Mouse (Mus musculus) lung, embryonic 15.5 days (tissue): ENCODE results near the gene Pkn2. TPM values are rescaled to one million over a fixed set of nuclear protein-coding genes. Genes with fewer than 3 reads are reported as not detected.

Experiments
- ATAC-seq: fragments of 200-750 bp; cut with Nextera tagmentation; 2 replicates; pipeline ENCODE4 v1.8.0; 2017; ENCODE audit warnings: moderate number of reproducible peaks, borderline replicate concordance; ENCODE audit not compliant: low FRiP score, low TSS enrichment; ENCODE audit errors: extremely low read depth
- H3K27ac ChIP-seq: fragments of 300-500 bp; sonication (generic); 2 replicates; pipeline ENCODE4 v1.5.1; 2015; ENCODE audit warnings: moderate library complexity, mild to moderate bottlenecking, inconsistent platforms
- H3K27me3 ChIP-seq: fragments of 300-500 bp; sonication (generic); 2 replicates; pipeline ENCODE4 v1.6.1; 2015; ENCODE audit warnings: inconsistent platforms
- H3K36me3 ChIP-seq: fragments of 300-500 bp; sonication (generic); 2 replicates; pipeline ENCODE4 v1.6.1; 2015; ENCODE audit warnings: inconsistent platforms
- H3K4me1 ChIP-seq: fragments of 300-500 bp; sonication (generic); 2 replicates; pipeline ENCODE4 v1.6.1; 2015; ENCODE audit warnings: inconsistent platforms
- H3K4me2 ChIP-seq: fragments of 300-500 bp; sonication (generic); 2 replicates; pipeline ENCODE4 v1.6.1; 2015; ENCODE audit warnings: inconsistent platforms, mild to moderate bottlenecking, moderate library complexity
- H3K4me3 ChIP-seq: fragments of 300-500 bp; sonication (generic); 2 replicates; pipeline ENCODE4 v1.5.1; 2015; ENCODE audit warnings: mild to moderate bottlenecking, inconsistent platforms
- H3K9ac ChIP-seq: fragments of 300-500 bp; sonication (generic); 2 replicates; pipeline ENCODE4 v1.6.1; 2015; ENCODE audit warnings: inconsistent platforms
- H3K9me3 ChIP-seq: fragments of 300-500 bp; sonication (generic); 2 replicates; pipeline ENCODE4 v1.6.1; 2016; ENCODE audit warnings: inconsistent platforms
- WGBS: fragments of 180-500 bp; shearing (Covaris S2); methylation state at CpG from one replicate; pipeline ENCODE4 v1.1.7; 2015; 5-methylcytosine and 5-hydroxymethylcytosine counted together
- polyA plus RNA-seq: library from polyadenylated mRNA; unstranded; fragments of >200 nt; fragmentation: Nextera tagmentation; extraction: Ambion mirVana; gene quantifications from 2 replicates; pipeline ENCODE4 v1.2.1, GENCODE M21; 2015

Pkn2 gene
- polyA plus RNA-seq, 1 experiment from 2014 or later: 47.7 TPM

DNA sequence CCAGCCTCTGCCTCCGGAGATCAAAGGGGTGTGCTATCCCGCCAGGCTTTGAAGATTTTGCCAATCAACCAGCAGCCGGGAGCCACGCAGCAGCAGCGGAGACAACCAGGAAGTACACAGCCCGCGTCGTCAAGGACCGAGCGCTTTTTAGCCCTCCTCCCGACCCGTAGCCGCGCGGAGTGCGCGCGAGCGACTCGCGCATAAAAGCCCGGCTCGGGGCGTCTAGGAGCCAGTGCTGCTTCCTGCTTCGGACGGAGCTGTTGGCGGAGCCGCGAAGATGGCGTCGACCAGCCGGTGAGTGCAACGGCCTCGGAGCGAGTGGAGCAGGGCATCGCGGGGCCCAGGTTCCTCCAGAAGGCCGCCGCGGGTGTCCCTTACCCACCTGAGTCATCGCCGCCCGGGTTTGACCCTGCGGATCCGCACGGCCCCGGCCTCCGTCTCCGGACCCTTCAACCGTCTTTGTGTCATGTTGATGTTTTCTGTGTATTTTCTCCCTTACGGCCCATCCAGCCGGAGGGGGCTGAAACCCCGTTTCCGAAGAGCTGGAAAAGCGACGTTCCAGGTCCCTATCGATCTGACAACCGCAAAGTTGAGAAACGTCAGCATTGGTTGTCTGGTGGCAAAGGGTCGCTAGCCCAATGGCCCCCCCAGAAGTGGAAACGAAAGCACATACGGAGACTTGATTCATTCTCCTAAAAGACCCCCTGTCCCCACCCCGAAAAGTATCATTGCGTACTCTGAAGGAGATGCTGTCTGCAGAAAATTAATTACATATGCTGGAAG lies 116.6 kb downstream of the Pkn2 start, which contains the start of gene Gtf2b:
Gtf2b (plus strand) TSS at position 51 of the 783 bp plus-strand sequence.
- Histone ChIP-seq H3K27ac (peak within 1 kb of the TSS; percentile 72), H3K4me3 (peak within 1 kb of the TSS; percentile 76), H3K9me3 (no peaks in the 10 kb centered on the region), H3K27me3 (no peaks in the 10 kb centered on the region), H3K9ac (peak within 1 kb of the TSS; percentile 87), H3K4me2 (peak within 1 kb of the TSS; percentile 59), H3K4me1 (peaks cover 9% of the 10 kb centered on the region), H3K36me3 (no peaks in the 10 kb centered on the region)
- ATAC-seq: peak; percentile 100
- under 1% methylated on average over 64 of the region's 64 CpGs for WGBS

- Histone ChIP-seq H3K27ac (no peak overlapping the region), H3K9me3 (no peaks in the 10 kb centered on the region), H3K36me3 (no peaks in the 10 kb centered on the region), H3K4me2 (no peak overlapping the region), H3K4me1 (no peaks in the 10 kb centered on the region), H3K9ac (no peak overlapping the region), H3K27me3 (0 out of 2 replicates have a peak, but pooled peaks cover 4% of the 10 kb centered on the region), H3K4me3 (no peak overlapping the region)
- no peak for ATAC-seq
- WGBS: 73% methylated on average over 6 of the region's 6 CpGs
Measured at GRCm38 (mm10) chr3:142760356-142760755, 121.4 kb downstream of the Pkn2 start.

GRCm38 (mm10) chr3:142758593-142758992 lies 123.2 kb downstream of the Pkn2 start:
- WGBS: 69% methylated on average over 7 of the region's 7 CpGs
- ATAC-seq: no peak
- no peak overlapping the region for H3K9ac ChIP-seq

GRCm38 (mm10) chr3:142757841-142758240 lies 124.0 kb downstream of the Pkn2 start:
- no peaks in the 10 kb centered on the region for H3K4me1 ChIP-seq
- H3K36me3 ChIP-seq: no peaks in the 10 kb centered on the region
- no peaks in the 10 kb centered on the region for H3K9me3 ChIP-seq
- no peak for ATAC-seq
- no peak overlapping the region for H3K9ac ChIP-seq
- 0 out of 2 replicates have a peak, but pooled peaks cover 4% of the 10 kb centered on the region for H3K27me3 ChIP-seq
- WGBS: 18% methylated on average over 12 of the region's 12 CpGs
- no peak overlapping the region for H3K4me2 ChIP-seq
- no peak overlapping the region for H3K4me3 ChIP-seq
- H3K27ac ChIP-seq: no peak overlapping the region

More at GRCm38 (mm10) chr3:142758593-142758992, 123.2 kb downstream of the Pkn2 start:
- Histone ChIP-seq H3K4me1 (no peaks in the 10 kb centered on the region), H3K27ac (no peak overlapping the region), H3K4me2 (no peak overlapping the region), H3K36me3 (no peaks in the 10 kb centered on the region), H3K27me3 (0 out of 2 replicates have a peak, but pooled peaks cover 4% of the 10 kb centered on the region), H3K4me3 (no peak overlapping the region), H3K9me3 (no peaks in the 10 kb centered on the region)

- Histone ChIP-seq H3K27ac (no peak overlapping the region), H3K9ac (no peak overlapping the region), H3K4me3 (no peak overlapping the region), H3K36me3 (no peaks in the 10 kb centered on the region), H3K9me3 (no peaks in the 10 kb centered on the region), H3K4me2 (no peak overlapping the region), H3K4me1 (no peaks in the 10 kb centered on the region), H3K27me3 (0 out of 2 replicates have a peak, but pooled peaks cover 4% of the 10 kb centered on the region)
- ATAC-seq: no peak
- 83% methylated on average over 18 of the region's 18 CpGs for WGBS
Measured at GRCm38 (mm10) chr3:142755132-142755867, 126.5 kb downstream of the Pkn2 start.

DNA sequence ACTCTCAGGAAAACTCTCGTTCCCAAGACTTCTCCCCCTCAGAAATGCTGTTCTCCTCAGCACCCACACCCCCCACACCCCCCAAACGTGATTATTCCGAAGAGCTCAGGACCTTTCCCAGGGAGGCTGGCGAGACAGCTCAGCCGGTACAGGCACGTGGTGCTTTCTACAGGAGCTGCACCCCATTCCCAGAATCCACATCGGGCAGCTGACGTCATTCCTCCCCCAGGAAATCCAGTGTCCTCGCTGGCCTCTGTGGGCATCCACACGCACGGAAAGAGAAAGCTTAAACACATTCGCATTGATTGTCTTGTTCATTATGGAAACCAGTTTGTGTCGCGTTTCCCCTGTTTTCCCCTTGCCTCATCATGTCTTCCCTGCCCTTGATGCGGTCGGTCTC lies 132.7 kb downstream of the Pkn2 start:
- 76% methylated on average over 16 of the region's 16 CpGs for WGBS

GRCm38 (mm10) chr3:142747673-142748072 lies 134.1 kb downstream of the Pkn2 start:
- 92% methylated on average over 7 of the region's 7 CpGs for WGBS
- Histone ChIP-seq H3K27me3 (no peaks in the 10 kb centered on the region), H3K4me1 (no peaks in the 10 kb centered on the region), H3K9ac (no peak overlapping the region), H3K9me3 (no peaks in the 10 kb centered on the region), H3K4me2 (no peak overlapping the region), H3K27ac (no peak overlapping the region), H3K36me3 (no peaks in the 10 kb centered on the region), H3K4me3 (no peak overlapping the region)
- no peak for ATAC-seq

More for the DNA sequence above, 132.7 kb downstream of the Pkn2 start:
- H3K4me1 ChIP-seq: no peaks in the 10 kb centered on the region
- H3K27ac ChIP-seq: no peak overlapping the region
- no peak overlapping the region for H3K4me3 ChIP-seq
- no peak for ATAC-seq
- H3K9me3 ChIP-seq: no peaks in the 10 kb centered on the region
- H3K9ac ChIP-seq: no peak overlapping the region
- H3K27me3 ChIP-seq: no peaks in the 10 kb centered on the region
- no peaks in the 10 kb centered on the region for H3K36me3 ChIP-seq
- H3K4me2 ChIP-seq: no peak overlapping the region

DNA sequence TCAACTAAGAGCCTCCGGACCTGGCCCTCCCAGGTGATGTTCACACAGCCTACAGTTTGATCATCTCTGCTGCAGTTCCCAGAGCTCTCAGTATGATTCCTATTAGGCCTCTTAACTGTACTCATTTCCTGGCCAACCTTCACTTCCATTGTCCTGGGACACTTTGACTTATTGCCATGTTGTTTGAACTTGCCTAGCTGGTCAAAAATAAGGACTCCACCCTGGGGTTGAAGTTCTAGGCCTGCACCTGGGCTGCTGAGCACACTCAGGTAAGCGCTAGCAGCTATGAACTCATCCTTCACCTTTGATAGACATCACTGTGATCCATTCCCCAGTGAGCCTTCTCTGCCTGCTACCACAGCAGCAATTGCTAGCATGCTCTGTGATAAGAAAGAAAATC lies 136.7 kb downstream of the Pkn2 start:
- no peak overlapping the region for H3K9ac ChIP-seq
- H3K4me2 ChIP-seq: no peak overlapping the region
- H3K4me3 ChIP-seq: no peak overlapping the region
- H3K27ac ChIP-seq: no peak overlapping the region
- no peaks in the 10 kb centered on the region for H3K9me3 ChIP-seq
- WGBS: 96% methylated on average over 2 of the region's 2 CpGs
- no peaks in the 10 kb centered on the region for H3K4me1 ChIP-seq
- no peak for ATAC-seq
- no peaks in the 10 kb centered on the region for H3K36me3 ChIP-seq
- H3K27me3 ChIP-seq: no peaks in the 10 kb centered on the region

DNA sequence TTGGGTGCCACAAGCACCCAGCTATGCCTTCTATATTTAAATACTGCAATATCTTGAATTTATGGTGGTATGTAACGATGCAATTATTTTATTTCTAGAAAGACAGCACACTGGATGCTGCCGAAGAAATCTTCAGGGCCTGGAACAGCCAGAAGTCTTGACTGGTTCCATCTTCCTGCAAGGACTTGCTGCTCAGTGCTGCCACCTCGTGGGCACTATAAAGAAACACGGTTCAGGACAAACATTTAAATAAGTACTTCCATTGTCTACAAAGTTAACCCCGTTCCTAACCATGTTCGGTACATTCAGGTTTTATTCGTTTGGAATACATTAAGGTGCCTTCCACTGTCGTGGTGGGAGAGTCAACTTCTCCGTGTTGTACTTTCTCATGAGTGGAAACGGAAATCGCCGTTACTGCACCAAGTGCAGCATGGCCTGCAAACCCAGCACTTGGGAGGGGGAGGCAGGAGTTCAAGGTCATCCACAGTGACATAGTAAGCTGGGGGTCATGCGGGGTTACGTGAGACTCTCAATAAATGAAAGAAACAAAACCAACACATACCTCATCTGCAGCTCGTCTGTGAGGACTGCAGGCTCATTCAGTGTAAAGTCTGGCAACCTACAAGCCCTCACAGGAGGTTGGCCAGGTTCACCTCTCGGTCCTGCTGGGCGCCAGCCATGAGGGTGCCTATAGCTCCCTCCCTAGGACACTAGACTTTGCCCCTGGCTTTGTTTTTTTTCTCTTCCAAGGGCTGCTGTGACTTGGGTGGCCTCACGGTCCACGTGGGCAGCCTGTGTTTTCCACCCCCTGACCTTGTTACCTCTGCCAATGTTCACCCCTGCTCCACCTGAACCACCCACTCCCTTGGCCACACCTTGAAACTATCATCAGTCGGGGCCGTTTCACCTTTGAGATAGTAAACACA lies 137.6 kb downstream of the Pkn2 start:
- ATAC-seq: peak; percentile 19; the same call in 1 of the 2 replicates
- Histone ChIP-seq H3K4me3 (no peak overlapping the region), H3K36me3 (no peaks in the 10 kb centered on the region), H3K27me3 (no peaks in the 10 kb centered on the region), H3K4me2 (no peak overlapping the region), H3K9ac (no peak overlapping the region), H3K4me1 (no peaks in the 10 kb centered on the region), H3K9me3 (no peaks in the 10 kb centered on the region), H3K27ac (no peak overlapping the region)
- WGBS: 60% methylated on average over 21 of the region's 21 CpGs
